Mouse (Mus musculus) midbrain, embryonic 13.5 days (tissue): ENCODE measurements around the gene Myl12a. TPM values are rescaled to one million over a fixed set of nuclear protein-coding genes. Genes with fewer than 3 reads are reported as not detected.
"Not testable (repeated sequence)": the region's sequence is repeated elsewhere in the genome, so short reads cannot be mapped to it uniquely, and the experiment has no call there.

ENCODE experiments used
- ATAC-seq: fragments of 200-750 bp; cut with Nextera tagmentation; 2 replicates; pipeline ENCODE4 v1.8.0; 2017; ENCODE audit warnings: mild to moderate bottlenecking, moderate TSS enrichment, moderate library complexity
- H3K27ac ChIP-seq: fragments of 300-500 bp; sonication (generic); 2 replicates; pipeline ENCODE4 v1.5.1; 2015; ENCODE audit warnings: inconsistent platforms, mild to moderate bottlenecking, moderate library complexity
- H3K27me3 ChIP-seq: fragments of 300-500 bp; sonication (generic); 2 replicates; pipeline ENCODE4 v1.6.1; 2015; ENCODE audit warnings: mild to moderate bottlenecking, inconsistent platforms
- H3K36me3 ChIP-seq: fragments of 300-500 bp; sonication (generic); 2 replicates; pipeline ENCODE4 v1.6.1; 2015; ENCODE audit warnings: mild to moderate bottlenecking, inconsistent platforms
- H3K4me1 ChIP-seq: fragments of 300-500 bp; sonication (generic); replicated peaks from 2 replicates; pipeline ENCODE4 v1.6.1; 2015; ENCODE audit warnings: inconsistent platforms
- H3K4me2 ChIP-seq: fragments of 300-500 bp; sonication (generic); replicated peaks from 2 replicates; pipeline ENCODE4 v1.6.1; 2015; ENCODE audit warnings: moderate library complexity, mild to moderate bottlenecking, inconsistent platforms
- H3K4me3 ChIP-seq: fragments of 300-500 bp; sonication (generic); replicated peaks from 2 replicates; pipeline ENCODE4 v1.5.1; 2015; ENCODE audit warnings: mild to moderate bottlenecking, inconsistent platforms
- H3K9ac ChIP-seq: fragments of 300-500 bp; sonication (generic); replicated peaks from 2 replicates; pipeline ENCODE4 v1.6.1; 2015; ENCODE audit warnings: mild to moderate bottlenecking, inconsistent platforms
- H3K9me3 ChIP-seq: fragments of 300-500 bp; sonication (generic); 2 replicates; pipeline ENCODE4 v1.6.1; 2016; ENCODE audit warnings: mild to moderate bottlenecking, inconsistent platforms
- WGBS: fragments of 180-500 bp; shearing (Covaris S2); methylation state at CpG from one replicate; pipeline ENCODE4 v1.1.7; 2015; 5-methylcytosine and 5-hydroxymethylcytosine counted together
- polyA plus RNA-seq: library from polyadenylated mRNA; unstranded; fragments of >200 nt; fragmentation: Nextera tagmentation; extraction: Ambion mirVana; gene quantifications from 2 replicates; pipeline ENCODE4 v1.2.1, GENCODE M21; 2015

The Myl12a gene
- polyA plus RNA-seq, 1 experiment from 2014 or later = 154 TPM

DNA sequence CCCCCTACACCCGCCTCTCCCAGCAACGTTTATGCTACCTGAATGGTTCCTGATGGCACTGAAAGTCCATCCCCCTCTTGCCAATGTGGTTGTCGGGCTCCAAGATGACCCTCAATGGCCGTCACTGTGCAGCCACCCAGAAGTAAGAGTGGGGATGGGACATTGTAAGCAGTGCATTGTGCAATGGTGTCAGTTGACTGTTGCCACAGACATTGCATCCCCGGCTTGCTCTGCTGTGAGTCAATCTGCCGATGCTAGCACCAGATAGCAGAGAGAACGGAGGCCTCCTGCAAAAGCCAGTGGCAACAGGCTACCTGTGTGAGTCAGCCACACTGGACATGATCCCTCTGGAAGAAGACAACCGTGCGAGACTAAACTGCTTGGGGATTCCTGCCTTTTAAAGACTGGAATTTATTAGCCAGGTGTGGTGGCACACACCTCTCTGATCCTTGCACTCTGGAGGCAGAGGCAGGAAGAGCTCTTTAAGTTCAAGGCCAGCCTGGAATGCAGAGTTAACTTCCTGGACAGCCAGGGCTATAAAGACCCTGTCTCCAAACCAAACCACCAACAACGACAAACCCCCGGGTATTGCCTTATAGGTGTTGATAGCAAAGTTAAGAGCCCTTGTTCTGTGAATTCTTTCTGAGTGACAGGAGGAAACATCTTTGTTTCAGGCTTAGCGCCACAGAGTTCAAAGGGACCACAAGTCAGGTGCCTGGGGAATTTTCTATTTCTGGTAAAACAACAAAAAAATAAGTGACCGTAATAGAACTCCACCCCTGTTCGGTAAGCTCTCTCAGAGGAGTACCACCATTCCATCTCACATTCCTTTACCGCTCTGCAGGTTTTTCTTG is 16.9 kb downstream of the Myl12a start:
- H3K27me3 ChIP-seq = no peaks in the 10 kb centered on the region
- H3K4me3 ChIP-seq = no peak overlapping the region
- H3K9ac ChIP-seq = no peak overlapping the region
- H3K4me2 ChIP-seq = no peak overlapping the region
- H3K9me3 ChIP-seq = no peaks in the 10 kb centered on the region
- peaks cover 20% of the 10 kb centered on the region for H3K4me1 ChIP-seq
- no peak for ATAC-seq
- WGBS = 92% methylated on average over 15 of the region's 15 CpGs
- no peak overlapping the region for H3K27ac ChIP-seq
- H3K36me3 ChIP-seq = peaks cover 38% of the 10 kb centered on the region

DNA sequence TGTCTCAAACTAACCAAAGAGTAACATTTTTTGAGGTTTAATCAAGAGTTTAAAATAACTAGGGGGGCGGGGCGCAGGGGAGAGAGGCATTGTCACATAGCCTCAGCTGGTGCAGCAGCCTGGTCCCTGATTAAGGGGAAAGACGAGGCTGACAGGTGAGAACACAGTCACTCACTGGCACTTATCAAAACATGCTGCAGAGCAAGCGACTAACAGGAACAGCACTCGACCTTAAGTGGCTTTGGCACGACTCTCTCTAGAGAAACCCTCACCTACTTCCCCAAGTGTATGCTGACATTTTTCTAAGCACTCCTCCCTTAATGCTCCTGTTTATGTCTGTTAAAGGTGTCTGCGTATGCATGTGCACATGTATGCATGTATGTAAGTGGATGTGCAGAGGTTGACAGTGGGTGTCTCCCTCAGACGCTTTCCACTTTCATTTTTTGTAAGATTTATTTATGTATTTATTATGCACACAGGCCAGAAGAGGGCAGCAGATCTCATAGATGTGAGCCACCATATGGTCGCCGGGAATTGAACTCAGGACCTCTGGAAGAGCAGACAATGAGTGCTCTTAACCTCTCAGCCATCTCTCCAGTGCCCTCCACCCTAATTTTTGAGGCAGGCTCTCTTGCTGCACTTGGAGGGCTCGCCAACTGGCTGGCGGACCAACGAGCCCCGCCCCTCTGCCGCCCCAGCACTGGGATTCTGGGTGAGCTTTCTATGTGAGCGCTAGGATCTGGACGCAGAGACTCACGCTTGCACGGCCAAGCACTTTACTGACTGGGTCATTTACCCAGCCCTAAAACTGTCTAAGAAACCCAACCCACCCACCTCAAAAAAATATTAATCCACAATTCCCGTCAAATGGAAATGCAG is 23.1 kb downstream of the Myl12a start:
- H3K9me3 ChIP-seq = no peaks in the 10 kb centered on the region
- no peaks in the 10 kb centered on the region for H3K4me1 ChIP-seq
- no peaks in the 10 kb centered on the region for H3K27me3 ChIP-seq
- peaks cover 59% of the 10 kb centered on the region for H3K36me3 ChIP-seq
- H3K27ac ChIP-seq = no peak overlapping the region
- no peak overlapping the region for H3K4me3 ChIP-seq
- 0 out of 2 replicates have a peak, but pooled peaks have one; percentile 35 for ATAC-seq
- H3K9ac ChIP-seq = no peak overlapping the region
- H3K4me2 ChIP-seq = no peak overlapping the region
- 93% methylated on average over 20 of the region's 20 CpGs for WGBS

DNA sequence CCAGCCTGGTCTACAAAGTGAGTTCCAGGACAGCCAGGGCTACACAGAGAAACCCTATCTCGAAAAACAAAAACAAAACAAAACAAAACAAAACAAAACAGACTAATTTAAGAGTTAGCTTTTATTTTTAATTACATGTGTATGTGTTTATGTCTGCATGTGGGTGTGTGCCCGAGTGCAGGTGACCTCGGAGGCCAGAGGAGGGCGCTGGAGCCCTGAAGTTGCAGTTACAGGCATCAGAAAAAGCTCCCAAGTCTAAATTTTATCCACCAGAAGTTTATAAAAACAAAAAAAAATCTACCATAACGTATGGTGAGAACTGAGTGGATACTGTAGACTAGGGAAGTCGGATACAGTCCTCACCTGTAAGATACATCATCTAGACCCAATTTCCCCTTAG is 24.9 kb downstream of the Myl12a start:
- no peak overlapping the region for H3K4me2 ChIP-seq

DNA sequence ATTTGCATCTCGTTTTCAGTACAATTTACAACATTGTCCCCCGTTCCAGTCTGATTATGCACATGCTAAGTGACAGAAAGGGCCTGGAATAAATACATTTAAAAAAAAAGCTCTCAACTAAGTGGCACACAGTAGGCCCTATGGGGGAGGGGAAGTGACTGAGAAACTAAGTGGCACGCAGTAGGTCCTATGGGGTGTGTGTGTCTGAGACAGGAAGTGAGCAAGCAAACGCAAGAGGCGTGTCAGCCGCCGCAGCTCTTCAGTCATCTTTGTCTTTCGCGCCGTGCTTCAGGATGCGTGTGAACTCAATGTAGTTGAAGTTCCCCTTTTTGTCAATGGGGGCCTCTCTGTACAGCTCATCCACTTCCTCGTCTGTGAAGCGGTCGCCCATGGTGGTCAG is 28.6 kb downstream of the Myl12a start:
- not testable (repeated sequence) for ATAC-seq, H3K9me3 ChIP-seq, H3K27me3 ChIP-seq, H3K4me1 ChIP-seq, H3K27ac ChIP-seq, H3K4me2 ChIP-seq, H3K9ac ChIP-seq, H3K4me3 ChIP-seq
- WGBS = 94% methylated on average over 14 of the region's 14 CpGs
- H3K36me3 ChIP-seq = peaks cover 42% of the 10 kb centered on the region

More for the DNA sequence above, 24.9 kb downstream of the Myl12a start:
- ATAC-seq = no peak
- Histone ChIP-seq H3K36me3 (peaks cover 73% of the 10 kb centered on the region), H3K4me3 (no peak overlapping the region), H3K9me3 (no peaks in the 10 kb centered on the region), H3K4me1 (no peaks in the 10 kb centered on the region), H3K27me3 (no peaks in the 10 kb centered on the region), H3K27ac (no peak overlapping the region), H3K9ac (no peak overlapping the region)
- WGBS = 93% methylated on average over 6 of the region's 6 CpGs

DNA sequence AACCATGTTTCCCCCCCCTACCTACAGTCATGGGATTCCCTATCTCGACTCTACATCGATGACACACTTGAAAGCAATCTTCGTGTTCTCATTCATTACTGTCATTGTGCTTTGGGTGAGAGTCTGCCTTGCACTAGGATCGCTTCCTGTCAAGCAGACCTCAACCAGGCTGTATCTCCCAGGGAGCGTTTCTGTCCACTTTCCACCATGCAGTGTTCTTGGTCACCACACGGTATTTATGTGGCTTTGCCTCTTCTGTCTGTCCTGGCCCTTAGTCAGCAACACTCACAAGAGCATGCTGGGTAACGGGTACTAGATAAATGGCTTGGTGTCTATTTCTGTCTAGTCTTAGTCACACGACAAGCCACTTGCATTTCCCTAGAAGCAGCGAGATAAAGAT is 29.3 kb downstream of the Myl12a start:
- ATAC-seq = no peak
- H3K4me3 ChIP-seq = no peak overlapping the region
- H3K27ac ChIP-seq = no peak overlapping the region
- no peaks in the 10 kb centered on the region for H3K9me3 ChIP-seq
- H3K4me1 ChIP-seq = no peaks in the 10 kb centered on the region; the same call in 1 of the 2 replicates
- no peak overlapping the region for H3K4me2 ChIP-seq
- peaks cover 4% of the 10 kb centered on the region for H3K27me3 ChIP-seq
- peaks cover 42% of the 10 kb centered on the region for H3K36me3 ChIP-seq
- no peak overlapping the region for H3K9ac ChIP-seq
- WGBS = 92% methylated on average over 9 of the region's 9 CpGs

DNA sequence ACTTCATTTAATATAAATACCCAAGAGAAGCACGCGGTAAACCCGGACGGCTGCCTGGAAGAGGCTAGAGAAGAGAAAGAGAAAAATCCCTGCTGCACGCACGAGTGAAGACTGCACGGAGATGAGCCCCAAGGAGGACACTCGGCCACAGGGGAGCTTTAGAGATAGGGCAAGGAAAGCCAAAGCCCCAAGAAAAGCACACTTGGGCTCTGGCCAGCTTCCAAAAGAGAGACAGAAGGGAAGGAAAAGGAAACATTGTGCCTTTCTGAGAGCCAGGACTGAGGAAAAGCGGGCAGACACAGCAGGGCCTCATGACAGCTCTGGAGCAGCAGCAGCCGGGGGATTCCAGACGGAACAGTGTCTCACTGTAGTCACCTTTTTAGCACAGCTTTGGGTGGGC is 31.5 kb downstream of the Myl12a start:
- H3K9me3 ChIP-seq = no peaks in the 10 kb centered on the region
- no peak overlapping the region for H3K4me3 ChIP-seq
- ATAC-seq = no peak
- no peak overlapping the region for H3K4me2 ChIP-seq
- WGBS = 62% methylated on average over 11 of the region's 11 CpGs
- H3K9ac ChIP-seq = no peak overlapping the region
- peaks cover 6% of the 10 kb centered on the region; the same call in 1 of the 2 replicates for H3K4me1 ChIP-seq
- H3K36me3 ChIP-seq = peaks cover 31% of the 10 kb centered on the region
- peaks cover 4% of the 10 kb centered on the region for H3K27me3 ChIP-seq
- H3K27ac ChIP-seq = no peak overlapping the region

DNA sequence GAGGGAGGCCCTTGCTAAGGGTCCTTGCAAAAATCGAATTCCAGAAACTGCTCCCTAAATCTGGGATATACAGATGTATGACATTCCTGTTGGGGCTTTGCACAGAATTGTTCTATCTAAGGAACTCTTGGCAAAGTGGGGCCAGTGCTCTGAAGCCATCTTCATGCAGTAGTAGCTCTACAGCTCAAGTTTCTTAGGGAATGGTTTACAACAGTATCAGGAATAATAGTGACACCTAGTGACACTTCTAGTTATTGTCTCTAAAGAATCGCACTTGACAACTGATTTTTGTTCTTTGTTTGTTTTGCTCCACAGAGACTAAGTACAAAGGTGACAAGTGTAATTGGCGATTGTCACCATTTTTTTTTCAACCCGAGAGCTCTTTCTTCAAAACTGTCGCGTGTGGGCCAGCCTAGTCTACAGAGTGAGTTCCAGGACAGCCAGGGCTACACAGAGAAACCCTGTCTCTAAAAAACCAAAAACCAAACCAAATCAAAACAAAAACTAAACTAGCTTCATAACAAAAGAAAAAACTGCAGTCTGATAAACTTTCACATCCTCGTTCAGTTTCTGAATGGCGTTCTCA is 34.0 kb downstream of the Myl12a start:
- H3K36me3 ChIP-seq = peaks cover 8% of the 10 kb centered on the region
- 34% methylated on average over 8 of the region's 8 CpGs for WGBS
- no peak overlapping the region for H3K9ac ChIP-seq
- H3K27me3 ChIP-seq = peaks cover 4% of the 10 kb centered on the region
- H3K4me1 ChIP-seq = peaks cover 6% of the 10 kb centered on the region; the same call in 1 of the 2 replicates
- no peak overlapping the region for H3K27ac ChIP-seq
- ATAC-seq = peak; percentile 56; the same call in 1 of the 2 replicates
- H3K4me2 ChIP-seq = no peak overlapping the region
- no peaks in the 10 kb centered on the region for H3K9me3 ChIP-seq
- H3K4me3 ChIP-seq = no peak overlapping the region

DNA sequence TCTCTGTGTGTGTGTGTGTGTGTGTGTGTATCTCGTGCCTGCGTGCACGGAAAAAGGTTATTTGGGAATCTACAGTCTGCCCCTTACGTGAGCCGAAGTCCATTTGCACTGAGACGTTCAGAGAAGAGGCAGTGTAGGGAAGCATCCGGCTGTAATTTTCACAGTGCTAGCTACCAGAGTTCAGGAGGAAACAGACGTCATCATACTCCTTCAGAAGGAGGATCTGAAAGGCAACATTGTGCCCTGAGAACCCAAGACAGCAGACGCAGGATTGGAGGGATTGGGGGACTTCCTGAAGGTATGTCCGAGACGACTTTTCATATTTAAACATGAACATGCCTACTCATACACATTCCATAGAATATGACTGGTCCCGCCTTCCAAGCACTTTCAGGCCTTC is 35.0 kb downstream of the Myl12a start:
- no peak overlapping the region for H3K4me2 ChIP-seq
- no peak for ATAC-seq
- WGBS = 49% methylated on average over 12 of the region's 12 CpGs

DNA sequence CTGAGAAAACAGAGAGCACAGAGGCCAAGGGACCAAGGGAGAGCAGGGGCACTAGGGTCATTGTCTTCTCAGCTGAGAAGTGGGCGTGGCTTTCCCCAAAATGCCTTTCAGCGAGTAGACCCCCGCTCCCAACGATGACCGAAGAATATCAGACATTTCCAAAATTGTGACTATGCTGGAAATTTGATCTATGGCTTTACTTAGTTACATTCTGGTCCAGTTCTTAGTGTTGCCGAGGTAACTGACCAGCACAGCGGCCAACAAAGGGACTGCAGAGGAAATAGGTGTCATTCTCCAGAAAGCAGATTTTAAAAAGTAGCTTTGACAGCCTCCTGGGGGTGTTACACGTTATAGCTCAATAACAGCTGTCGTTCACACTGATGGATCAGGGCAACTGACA is 35.5 kb downstream of the Myl12a start:
- H3K4me2 ChIP-seq = no peak overlapping the region
- 14% methylated on average over 9 of the region's 9 CpGs for WGBS
- H3K4me1 ChIP-seq = peaks cover 6% of the 10 kb centered on the region; the same call in 1 of the 2 replicates
- H3K9ac ChIP-seq = no peak overlapping the region
- ATAC-seq = no peak
- no peaks in the 10 kb centered on the region for H3K9me3 ChIP-seq
- peaks cover 4% of the 10 kb centered on the region for H3K27me3 ChIP-seq
- no peak overlapping the region for H3K4me3 ChIP-seq
- H3K36me3 ChIP-seq = no peaks in the 10 kb centered on the region
- no peak overlapping the region for H3K27ac ChIP-seq

More for the DNA sequence above, 35.0 kb downstream of the Myl12a start:
- H3K9ac ChIP-seq = no peak overlapping the region
- no peaks in the 10 kb centered on the region for H3K9me3 ChIP-seq
- H3K27me3 ChIP-seq = peaks cover 4% of the 10 kb centered on the region
- no peaks in the 10 kb centered on the region for H3K36me3 ChIP-seq
- peaks cover 6% of the 10 kb centered on the region; the same call in 1 of the 2 replicates for H3K4me1 ChIP-seq
- no peak overlapping the region for H3K27ac ChIP-seq
- no peak overlapping the region for H3K4me3 ChIP-seq

DNA sequence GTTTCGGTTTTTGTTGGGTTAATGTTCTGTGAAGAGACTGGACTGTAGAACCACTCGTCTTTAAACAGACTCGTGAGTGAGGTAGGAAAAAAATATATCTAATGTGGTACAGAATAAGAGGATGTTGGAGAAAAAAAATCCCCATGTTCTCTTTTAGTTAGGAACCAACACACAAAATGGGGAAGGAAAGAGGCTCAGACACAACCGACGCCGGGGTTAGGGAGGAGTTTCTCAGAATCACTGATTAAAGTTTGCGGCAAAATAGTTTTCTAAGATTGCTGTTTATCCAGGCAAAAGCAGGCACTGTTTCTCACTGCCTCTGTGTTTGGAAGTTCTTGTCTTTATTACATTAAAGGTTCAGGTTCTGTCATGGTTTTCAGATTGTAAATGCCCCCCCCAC is 36.6 kb downstream of the Myl12a start:
- no peak for ATAC-seq
- H3K27ac ChIP-seq = no peak overlapping the region
- H3K27me3 ChIP-seq = peaks cover 4% of the 10 kb centered on the region
- no peak overlapping the region for H3K4me3 ChIP-seq
- no peaks in the 10 kb centered on the region for H3K36me3 ChIP-seq
- no peak overlapping the region for H3K9ac ChIP-seq
- H3K4me1 ChIP-seq = peaks cover 6% of the 10 kb centered on the region; the same call in 1 of the 2 replicates
- no peak overlapping the region for H3K4me2 ChIP-seq
- no peaks in the 10 kb centered on the region for H3K9me3 ChIP-seq
- 94% methylated on average over 7 of the region's 7 CpGs for WGBS

DNA sequence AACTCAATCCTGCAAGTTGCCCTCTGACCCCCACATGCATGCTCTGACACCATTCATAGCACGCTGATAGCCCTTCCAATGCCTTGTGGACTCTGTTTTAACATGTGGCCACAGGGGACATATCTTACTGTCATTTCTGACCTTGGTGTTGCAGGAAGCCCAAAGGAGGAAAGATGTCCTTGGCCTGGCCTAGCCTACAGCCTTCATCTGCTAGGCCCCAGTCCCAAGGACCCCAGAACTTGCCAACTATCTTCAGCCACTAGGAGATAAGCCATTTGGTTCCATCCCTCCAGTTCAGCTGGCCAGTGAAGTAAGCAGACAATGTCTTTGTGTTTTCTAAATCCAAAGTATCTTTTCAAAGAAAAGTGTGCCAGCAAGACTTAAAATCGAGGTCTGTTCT is 37.4 kb downstream of the Myl12a start:
- Histone ChIP-seq H3K9me3 (no peaks in the 10 kb centered on the region), H3K27me3 (peaks cover 4% of the 10 kb centered on the region), H3K4me1 (peaks cover 6% of the 10 kb centered on the region; the same call in 1 of the 2 replicates), H3K27ac (no peak overlapping the region), H3K4me3 (no peak overlapping the region), H3K9ac (no peak overlapping the region), H3K4me2 (no peak overlapping the region), H3K36me3 (no peaks in the 10 kb centered on the region)
- 76% methylated on average over 2 of the region's 2 CpGs for WGBS
- ATAC-seq = no peak

DNA sequence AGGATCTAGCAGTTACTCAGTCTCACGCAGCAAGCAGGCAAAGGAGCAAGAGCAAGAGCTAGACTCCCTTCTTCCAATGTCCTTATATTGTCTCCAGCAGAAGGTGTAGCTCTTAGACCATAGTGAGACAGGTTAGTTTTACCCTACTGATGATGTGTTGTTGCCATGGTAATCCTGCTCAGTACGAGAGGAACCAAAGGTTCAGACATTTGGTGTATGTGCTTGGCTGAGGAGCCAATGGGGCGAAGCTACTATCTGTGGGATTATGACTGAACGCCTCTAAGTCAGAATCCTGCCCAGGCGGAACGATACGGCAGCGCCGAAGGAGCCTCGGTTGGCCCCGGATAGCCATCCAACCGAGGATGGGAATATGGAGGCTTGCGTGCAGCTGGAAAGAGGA is 39.1 kb downstream of the Myl12a start:
- WGBS = 69% methylated on average over 13 of the region's 13 CpGs
- H3K27ac ChIP-seq = not testable (repeated sequence)
- peak; percentile 100 for ATAC-seq

More for the DNA sequence above, 39.1 kb downstream of the Myl12a start:
- H3K4me1 ChIP-seq, H3K27me3 ChIP-seq, H3K9me3 ChIP-seq, H3K9ac ChIP-seq, H3K4me2 ChIP-seq, H3K4me3 ChIP-seq, H3K36me3 ChIP-seq: not testable (repeated sequence)
